Mouse (Mus musculus): ENCODE results near the gene Acvr1. TPM values are rescaled to one million over a fixed set of nuclear protein-coding genes. Genes with fewer than 3 reads are reported as not detected.

The Acvr1 gene
- polyA plus RNA-seq, 1 experiment = 9.0 TPM

GRCm38 (mm10) chr2:58543252-58543651 lies 23.7 kb downstream of the Acvr1 start:
- Histone ChIP-seq H3K9me3 (replicated peaks; ENCODE audit: control insufficient read depth, insufficient read depth, low read length, poor library complexity, severe bottlenecking) (no peaks in the 10 kb centered on the region), H3K9ac (ENCODE audit: low read depth, poor library complexity, severe bottlenecking) (no peak overlapping the region), H3K4me1 (ENCODE audit: control insufficient read depth, insufficient read depth, low read length) (no peaks in the 10 kb centered on the region), H3K27me3 (ENCODE audit: control insufficient read depth, insufficient read depth, low read length, poor library complexity, severe bottlenecking) (no peaks in the 10 kb centered on the region), H3K36me3 (ENCODE audit: control insufficient read depth, insufficient read depth, low read length, poor library complexity, severe bottlenecking) (no peaks in the 10 kb centered on the region), H3K4me3 (ENCODE audit: low read depth, low read length) (no peak overlapping the region), H3K27ac (ENCODE audit: insufficient read depth, low read length) (no peak overlapping the region)
- TF ChIP-seq EP300 (IDR thresholded peaks at IDR 0.05; ENCODE audit: insufficient read depth, low read depth, low read length) (no peak), CTCF (IDR thresholded peaks at IDR 0.05; ENCODE audit: low read depth, low read length) (no peak), POLR2A (IDR thresholded peaks at IDR 0.05; ENCODE audit: insufficient read depth, low read length) (no peak)

GRCm38 (mm10) chr2:58538196-58538595 lies 28.8 kb downstream of the Acvr1 start:
- H3K27me3 ChIP-seq (ENCODE audit: control insufficient read depth, insufficient read depth, low read length, poor library complexity, severe bottlenecking) = no peaks in the 10 kb centered on the region
- TF ChIP-seq CTCF (IDR thresholded peaks at IDR 0.05; ENCODE audit: low read depth, low read length) (no peak), EP300 (IDR thresholded peaks at IDR 0.05; ENCODE audit: insufficient read depth, low read depth, low read length) (no peak), POLR2A (IDR thresholded peaks at IDR 0.05; ENCODE audit: insufficient read depth, low read length) (no peak)
- no peaks in the 10 kb centered on the region for H3K4me1 ChIP-seq (ENCODE audit: control insufficient read depth, insufficient read depth, low read length)
- H3K27ac ChIP-seq (ENCODE audit: insufficient read depth, low read length) = no peak overlapping the region
- no peak overlapping the region for H3K4me3 ChIP-seq (ENCODE audit: low read depth, low read length)
- no peaks in the 10 kb centered on the region for H3K36me3 ChIP-seq (ENCODE audit: control insufficient read depth, insufficient read depth, low read length, poor library complexity, severe bottlenecking)
- H3K9ac ChIP-seq (ENCODE audit: low read depth, poor library complexity, severe bottlenecking) = no peak overlapping the region
- H3K9me3 ChIP-seq (replicated peaks; ENCODE audit: control insufficient read depth, insufficient read depth, low read length, poor library complexity, severe bottlenecking) = no peaks in the 10 kb centered on the region

DNA sequence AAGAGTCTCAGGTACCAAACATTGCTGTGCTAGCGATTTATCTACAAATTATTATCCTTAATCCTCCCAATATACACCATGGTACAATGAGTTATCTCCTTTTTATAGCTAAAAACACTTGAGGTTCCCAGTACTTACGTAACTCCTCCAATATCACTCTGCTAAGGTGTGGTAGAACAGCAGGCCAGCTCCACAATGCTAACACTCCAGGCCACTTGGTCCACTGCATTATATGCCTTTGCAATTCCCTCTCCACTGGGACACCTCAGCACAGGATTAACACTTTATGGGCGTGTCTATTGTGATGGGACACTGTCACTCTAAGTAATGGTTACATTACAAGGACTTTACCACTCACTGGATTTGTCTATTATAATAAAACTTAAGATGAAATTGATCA lies 30.2 kb downstream of the Acvr1 start:
- H3K9me3 ChIP-seq (replicated peaks; ENCODE audit: control insufficient read depth, insufficient read depth, low read length, poor library complexity, severe bottlenecking) = no peaks in the 10 kb centered on the region
- TF ChIP-seq POLR2A (IDR thresholded peaks at IDR 0.05; ENCODE audit: insufficient read depth, low read length) = no peak
- TF ChIP-seq EP300 (IDR thresholded peaks at IDR 0.05; ENCODE audit: insufficient read depth, low read depth, low read length) = no peak
- TF ChIP-seq CTCF (IDR thresholded peaks at IDR 0.05; ENCODE audit: low read depth, low read length) = no peak
- H3K27me3 ChIP-seq (ENCODE audit: control insufficient read depth, insufficient read depth, low read length, poor library complexity, severe bottlenecking) = no peaks in the 10 kb centered on the region
- no peaks in the 10 kb centered on the region for H3K4me1 ChIP-seq (ENCODE audit: control insufficient read depth, insufficient read depth, low read length)
- H3K36me3 ChIP-seq (ENCODE audit: control insufficient read depth, insufficient read depth, low read length, poor library complexity, severe bottlenecking) = no peaks in the 10 kb centered on the region
- no peak overlapping the region for H3K27ac ChIP-seq (ENCODE audit: insufficient read depth, low read length)
- no peak overlapping the region for H3K9ac ChIP-seq (ENCODE audit: low read depth, poor library complexity, severe bottlenecking)
- H3K4me3 ChIP-seq (ENCODE audit: low read depth, low read length) = no peak overlapping the region

GRCm38 (mm10) chr2:58535233-58535632 lies 31.7 kb downstream of the Acvr1 start:
- Histone ChIP-seq H3K9ac (ENCODE audit: low read depth, poor library complexity, severe bottlenecking) (no peak overlapping the region), H3K27me3 (ENCODE audit: control insufficient read depth, insufficient read depth, low read length, poor library complexity, severe bottlenecking) (no peaks in the 10 kb centered on the region), H3K4me1 (ENCODE audit: control insufficient read depth, insufficient read depth, low read length) (no peaks in the 10 kb centered on the region), H3K4me3 (ENCODE audit: low read depth, low read length) (no peak overlapping the region), H3K9me3 (replicated peaks; ENCODE audit: control insufficient read depth, insufficient read depth, low read length, poor library complexity, severe bottlenecking) (no peaks in the 10 kb centered on the region), H3K27ac (ENCODE audit: insufficient read depth, low read length) (no peak overlapping the region), H3K36me3 (ENCODE audit: control insufficient read depth, insufficient read depth, low read length, poor library complexity, severe bottlenecking) (no peaks in the 10 kb centered on the region)
- TF ChIP-seq EP300 (IDR thresholded peaks at IDR 0.05; ENCODE audit: insufficient read depth, low read depth, low read length) (no peak), POLR2A (IDR thresholded peaks at IDR 0.05; ENCODE audit: insufficient read depth, low read length) (no peak), CTCF (IDR thresholded peaks at IDR 0.05; ENCODE audit: low read depth, low read length) (no peak)

GRCm38 (mm10) chr2:58534379-58534778 lies 32.6 kb downstream of the Acvr1 start:
- TF ChIP-seq CTCF (IDR thresholded peaks at IDR 0.05; ENCODE audit: low read depth, low read length) = no peak
- no peak for TF ChIP-seq POLR2A (IDR thresholded peaks at IDR 0.05; ENCODE audit: insufficient read depth, low read length)
- TF ChIP-seq EP300 (IDR thresholded peaks at IDR 0.05; ENCODE audit: insufficient read depth, low read depth, low read length) = no peak
- no peaks in the 10 kb centered on the region for H3K27me3 ChIP-seq (ENCODE audit: control insufficient read depth, insufficient read depth, low read length, poor library complexity, severe bottlenecking)
- H3K4me1 ChIP-seq (ENCODE audit: control insufficient read depth, insufficient read depth, low read length) = no peaks in the 10 kb centered on the region
- H3K4me3 ChIP-seq (ENCODE audit: low read depth, low read length) = no peak overlapping the region
- H3K9me3 ChIP-seq (replicated peaks; ENCODE audit: control insufficient read depth, insufficient read depth, low read length, poor library complexity, severe bottlenecking) = no peaks in the 10 kb centered on the region
- H3K36me3 ChIP-seq (ENCODE audit: control insufficient read depth, insufficient read depth, low read length, poor library complexity, severe bottlenecking) = no peaks in the 10 kb centered on the region
- H3K27ac ChIP-seq (ENCODE audit: insufficient read depth, low read length) = no peak overlapping the region
- H3K9ac ChIP-seq (ENCODE audit: low read depth, poor library complexity, severe bottlenecking) = no peak overlapping the region

GRCm38 (mm10) chr2:58533521-58534001 lies 33.4 kb downstream of the Acvr1 start:
- H3K4me1 ChIP-seq (ENCODE audit: control insufficient read depth, insufficient read depth, low read length) = no peaks in the 10 kb centered on the region
- TF ChIP-seq EP300 (IDR thresholded peaks at IDR 0.05; ENCODE audit: insufficient read depth, low read depth, low read length) (no peak), POLR2A (IDR thresholded peaks at IDR 0.05; ENCODE audit: insufficient read depth, low read length) (no peak), CTCF (IDR thresholded peaks at IDR 0.05; ENCODE audit: low read depth, low read length) (no peak)
- no peaks in the 10 kb centered on the region for H3K36me3 ChIP-seq (ENCODE audit: control insufficient read depth, insufficient read depth, low read length, poor library complexity, severe bottlenecking)
- no peak overlapping the region for H3K27ac ChIP-seq (ENCODE audit: insufficient read depth, low read length)
- H3K27me3 ChIP-seq (ENCODE audit: control insufficient read depth, insufficient read depth, low read length, poor library complexity, severe bottlenecking) = no peaks in the 10 kb centered on the region
- no peak overlapping the region for H3K4me3 ChIP-seq (ENCODE audit: low read depth, low read length)
- no peaks in the 10 kb centered on the region for H3K9me3 ChIP-seq (replicated peaks; ENCODE audit: control insufficient read depth, insufficient read depth, low read length, poor library complexity, severe bottlenecking)
- H3K9ac ChIP-seq (ENCODE audit: low read depth, poor library complexity, severe bottlenecking) = no peak overlapping the region
